Mouse (Mus musculus): ENCODE results near the gene Sema3a.

- TF ChIP-seq GATA1 (IDR thresholded peaks at IDR 0.05; ENCODE audit: borderline replicate concordance, low read length) (no peak), FLI1 (IDR thresholded peaks at IDR 0.05; ENCODE audit: low read length) (no peak)
Measured at GRCm38 (mm10) chr5:13351611-13352010, 226.4 kb downstream of the Sema3a start.
